In the genomic region with DNA sequence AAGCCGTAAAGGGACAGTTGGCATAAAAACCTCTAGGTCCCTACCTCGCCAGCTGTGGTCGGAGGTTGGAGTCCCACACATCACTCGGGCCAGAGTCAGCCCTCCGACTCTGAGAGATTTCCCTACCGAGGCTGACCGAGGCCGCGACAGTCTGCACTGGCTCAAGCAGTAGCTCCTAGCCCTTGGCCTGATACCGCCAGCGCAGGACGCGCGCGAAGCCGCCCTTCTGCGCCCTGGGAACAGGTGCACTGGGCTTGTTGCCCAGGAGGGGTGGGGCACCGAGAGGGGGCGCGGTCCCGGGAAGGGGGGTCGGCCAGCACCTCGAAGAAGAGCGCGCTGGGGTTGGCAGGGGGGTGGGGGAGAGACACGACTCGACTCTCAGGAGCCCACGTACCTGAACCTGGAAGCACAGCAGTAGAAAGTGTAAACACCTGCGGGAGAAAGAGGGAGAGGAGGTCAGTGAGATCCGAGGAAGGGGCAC, we compare ENCODE assay signal across 9 mouse cellular contexts. TPM values are rescaled to one million over a fixed set of nuclear protein-coding genes. Genes with fewer than 3 reads are reported as not detected.
DNase-seq lines count a peak whose midpoint lies in the region; ATAC-seq and TF ChIP-seq lines count a peak whose summit lies in the region.
"Had no signal": no experiment of that assay in that cellular context is flagged by ENCODE, and none has a peak within 500 bp of the region (broad histone marks: within the 10 kb centered on the region; RNA-seq: fewer than 3 reads in every experiment).

No protein-coding gene starts in this region.

- intact Hi-C loops in left cerebral cortex, postnatal 4 days (cut with DNase I): loop anchor here (5.0 to 10.0 kb wide), 3 partner anchors 182 to 802 kb away; partner anchors contain the start of gene Sh3pxd2b

- TF ChIP-seq POLR2A in embryonic fibroblast, embryonic 13.5 days (IDR thresholded peaks at IDR 0.05; ENCODE audit: low read depth, low read length): no peak
- TF ChIP-seq POLR2A in testis, adult 2 months (IDR thresholded peaks at IDR 0.05; ENCODE audit: control insufficient read depth, low read depth, low read length): no peak

- peak overlapping the region; percentile 89 for H3K4me2 ChIP-seq in midbrain, embryonic 12.5 days (replicated peaks)

- 3% methylated on average over 30 of the region's 30 CpGs for WGBS in hindbrain, embryonic 10.5 days
- WGBS in midbrain, embryonic 12.5 days: under 1% methylated on average over 30 of the region's 30 CpGs

- H3K4me3 ChIP-seq in embryonic fibroblast, embryonic 13.5 days (ENCODE audit: insufficient read depth, low read length): peak overlapping the region; percentile 32
- H3K4me3 ChIP-seq in hindbrain, embryonic 10.5 days: peak overlapping the region; percentile 74
- H3K4me3 ChIP-seq in midbrain, embryonic 12.5 days: peak overlapping the region; percentile 64
- H3K4me3 ChIP-seq in testis, adult 2 months (ENCODE audit: control insufficient read depth, low read depth, low read length): peak overlapping the region; percentile 71

- TF ChIP-seq CTCF in embryonic fibroblast, embryonic 13.5 days (IDR thresholded peaks at IDR 0.05; ENCODE audit: borderline replicate concordance, insufficient read depth, low read length): no peak
- no peak for TF ChIP-seq CTCF in testis, adult 2 months (IDR thresholded peaks at IDR 0.05; ENCODE audit: control insufficient read depth, insufficient read depth, insufficient replicate concordance, low read depth, low read length)

- ATAC-seq in midbrain, embryonic 12.5 days (ENCODE audit: low FRiP score, low read depth): no peak

- H3K27me3 ChIP-seq in hindbrain, embryonic 10.5 days (ENCODE audit: insufficient read depth, poor library complexity, severe bottlenecking): peaks cover 57% of the 10 kb centered on the region
- peaks cover 58% of the 10 kb centered on the region for H3K27me3 ChIP-seq in midbrain, embryonic 12.5 days
- H3K27me3 ChIP-seq in testis, adult 2 months (ENCODE audit: control insufficient read depth, insufficient read depth, low read length): no peaks in the 10 kb centered on the region

- H3K4me1 ChIP-seq in embryonic fibroblast, embryonic 13.5 days (ENCODE audit: control insufficient read depth, insufficient read depth, low read length): peaks cover 3% of the 10 kb centered on the region; the same call in 1 of the 2 replicates
- peaks cover 61% of the 10 kb centered on the region for H3K4me1 ChIP-seq in hindbrain, embryonic 10.5 days (replicated peaks)
- peaks cover 38% of the 10 kb centered on the region for H3K4me1 ChIP-seq in midbrain, embryonic 12.5 days
- H3K4me1 ChIP-seq in testis, adult 2 months (ENCODE audit: control insufficient read depth, insufficient read depth, low read length): peaks cover 11% of the 10 kb centered on the region; the same call in 1 of the 2 replicates

- DNase-seq in CD4-positive helper T cell, adult 2 months (ENCODE audit: low read depth, low spot score): peak; percentile 28
- DNase-seq in R1 (ENCODE audit: low read depth, low spot score): peak; percentile 57
- no peak for DNase-seq in hindbrain, embryonic 10.5 days (ENCODE audit: low spot score)
- peak; percentile 48 for DNase-seq in left cerebral cortex, postnatal 4 days
- no peak for DNase-seq in frontal cortex, postnatal 25 days (ENCODE audit: low spot score in 2 of 2)

- peak overlapping the region; percentile 72 for H3K9ac ChIP-seq in midbrain, embryonic 12.5 days (replicated peaks)

- H3K9me3 ChIP-seq in hindbrain, embryonic 10.5 days: no peaks in the 10 kb centered on the region
- no peaks in the 10 kb centered on the region for H3K9me3 ChIP-seq in midbrain, embryonic 12.5 days

- peaks cover 24% of the 10 kb centered on the region for H3K36me3 ChIP-seq in hindbrain, embryonic 10.5 days
- peaks cover 15% of the 10 kb centered on the region for H3K36me3 ChIP-seq in midbrain, embryonic 12.5 days
- no peaks in the 10 kb centered on the region; the same call in 1 of the 2 replicates for H3K36me3 ChIP-seq in testis, adult 2 months (ENCODE audit: control insufficient read depth, insufficient read depth, low read length)

- H3K27ac ChIP-seq in embryonic fibroblast, embryonic 13.5 days (ENCODE audit: insufficient read depth, low read length): no peak overlapping the region
- H3K27ac ChIP-seq in hindbrain, embryonic 10.5 days: peak overlapping the region; percentile 86
- no peak overlapping the region for H3K27ac ChIP-seq in midbrain, embryonic 12.5 days (replicated peaks)
- no peak overlapping the region for H3K27ac ChIP-seq in testis, adult 2 months (ENCODE audit: control insufficient read depth, insufficient read depth, low read depth, low read length)

RNA-seq across cellular contexts. Expression of gene Fgf18, which starts 0.5 kb away (rescaled TPM):
- 0.83 and 8.3 TPM in 2 replicates for polyA plus RNA-seq in embryonic fibroblast, embryonic 13.5 days (2011; ENCODE audit: insufficient read length, low read depth, missing spikeins)
- polyA plus RNA-seq in hindbrain, embryonic 10.5 days (2016; fragmentation: Nextera tagmentation; extraction: Ambion mirVana): 5.9 and 7.7 TPM in 2 replicates
- total RNA-seq in left cerebral cortex, postnatal 4 days (2021): 1 to 10 TPM; 7.4 to 8.4 TPM
- polyA plus RNA-seq in midbrain, embryonic 12.5 days (2016; fragmentation: Nextera tagmentation; extraction: Ambion mirVana): 3.0 and 3.6 TPM in 2 replicates
- polyA plus RNA-seq in testis, adult 2 months (2012; rRNA removed): 0.52 and 0.89 TPM in 2 replicates
- total RNA-seq: common myeloid progenitor, adult 5-6 weeks had no signal

RNA-seq across cellular contexts. Expression of gene Npm1, which starts 16.3 kb away (rescaled TPM):
- polyA plus RNA-seq in embryonic fibroblast, embryonic 13.5 days (2011; ENCODE audit: insufficient read length, low read depth, missing spikeins): 1,604 and 1,816 TPM in 2 replicates
- polyA plus RNA-seq in hindbrain, embryonic 10.5 days (2016; fragmentation: Nextera tagmentation; extraction: Ambion mirVana): 691 and 1,253 TPM in 2 replicates
- total RNA-seq in left cerebral cortex, postnatal 4 days (2021): 100 to 1,000 TPM; 303 to 338 TPM
- polyA plus RNA-seq in midbrain, embryonic 12.5 days (2016; fragmentation: Nextera tagmentation; extraction: Ambion mirVana): 647 and 719 TPM in 2 replicates
- polyA plus RNA-seq in testis, adult 2 months (2012; rRNA removed): 108 and 114 TPM in 2 replicates

RNA-seq across cellular contexts. Expression of gene Tlx3, which starts 56.7 kb away (rescaled TPM):
- polyA plus RNA-seq in embryonic fibroblast, embryonic 13.5 days (2011; ENCODE audit: insufficient read length, low read depth, missing spikeins): not detected in 2 replicates
- polyA plus RNA-seq in hindbrain, embryonic 10.5 days (2016; fragmentation: Nextera tagmentation; extraction: Ambion mirVana): 11.9 and 17.9 TPM in 2 replicates
- total RNA-seq in left cerebral cortex, postnatal 4 days (2021): not detected
- 4.3 and 5.0 TPM in 2 replicates for polyA plus RNA-seq in midbrain, embryonic 12.5 days (2016; fragmentation: Nextera tagmentation; extraction: Ambion mirVana)
- 0.06 TPM in 1 of 2 replicates, not detected in the other for polyA plus RNA-seq in testis, adult 2 months (2012; rRNA removed)
- total RNA-seq: common myeloid progenitor, adult 5-6 weeks had no signal

Comparison
In these comparisons a context has a peak if more than half of its experiments do, and no peak if none do; other contexts are left out.
1. DNase-seq: peak in CD4-positive helper T cell, adult 2 months (single experiment), R1 (single experiment) and left cerebral cortex, postnatal 4 days (single experiment); none in hindbrain, embryonic 10.5 days (single experiment) and frontal cortex, postnatal 25 days (0 of 2).
2. Peak in every context shown above with its lines, with median percentiles within 50 percentile points of each other: H3K4me3 ChIP-seq.